Mouse (Mus musculus) megakaryocyte, embryonic 14.5 days (primary cell): ENCODE data around the gene Ak6.

Experiments used
- FLI1 ChIP-seq: IDR thresholded peaks from 2 replicates; pipeline ENCODE4 v1.6.1; 2012; ENCODE audit warnings: low read length, inconsistent platforms, mixed read lengths
- GATA1 ChIP-seq: IDR thresholded peaks from 3 replicates; pipeline ENCODE4 v1.6.1; 2012; ENCODE audit warnings: mixed read lengths, low read length, inconsistent platforms, borderline replicate concordance

DNA sequence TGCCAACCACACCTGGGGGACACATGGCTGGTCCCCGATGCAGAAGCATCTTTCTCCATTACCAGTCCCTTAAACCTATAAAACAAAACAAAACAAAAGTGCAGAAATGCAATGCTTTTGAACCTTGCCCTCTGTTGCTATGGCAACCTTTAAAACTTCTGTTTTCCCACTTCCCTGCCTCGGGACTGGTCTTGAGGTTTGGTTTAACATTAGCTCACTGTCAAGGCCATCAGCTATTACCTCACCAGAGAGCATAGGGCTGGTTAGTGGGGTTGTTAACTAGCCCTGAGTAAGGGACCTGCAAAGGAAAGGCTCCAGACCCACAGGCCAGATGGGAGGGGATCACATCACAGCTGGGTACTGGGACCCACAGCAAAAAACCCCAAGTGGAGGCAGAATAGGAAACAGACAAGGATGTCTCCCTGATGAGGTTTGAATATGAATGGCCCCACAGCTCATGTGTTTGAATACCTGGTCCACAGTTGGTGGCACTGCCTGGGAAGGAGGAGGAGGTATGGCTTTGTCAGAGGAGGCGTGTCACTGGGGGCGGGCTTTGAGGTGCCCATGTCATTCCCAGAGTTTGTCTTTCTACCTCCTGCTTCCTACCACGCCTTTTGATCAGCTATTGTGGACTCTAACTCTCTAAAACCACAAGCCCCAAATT, 48.4 kb upstream of the Ak6 start:
- no peak for TF ChIP-seq GATA1
- no peak for TF ChIP-seq FLI1
